Mouse (Mus musculus) liver, postnatal 0 days (tissue): ENCODE data around the gene Zfp871. TPM values are rescaled to one million over a fixed set of nuclear protein-coding genes. Genes with fewer than 3 reads are reported as not detected.

Experiments used
- ATAC-seq: fragments of 200-750 bp; cut with Nextera tagmentation; 2 replicates; pipeline ENCODE4 v1.8.0; 2017; ENCODE audit warnings: mild to moderate bottlenecking, moderate library complexity
- DNase-seq: peaks from one replicate; pipeline ENCODE4 v3.0.0-alpha.2; 2016
- H3K27ac ChIP-seq: fragments of 300-500 bp; sonication (generic); 2 replicates; pipeline ENCODE4 v1.5.1; 2014; ENCODE audit warnings: antibody characterized with exemption, moderate library complexity, mild to moderate bottlenecking, low read depth
- H3K27me3 ChIP-seq: fragments of 300-500 bp; sonication (generic); 2 replicates; pipeline ENCODE4 v1.6.1; 2014; ENCODE audit warnings: low read length, control low read depth, mixed read lengths; ENCODE audit not compliant: insufficient read depth
- H3K36me3 ChIP-seq: fragments of 300-500 bp; sonication (generic); replicated peaks from 2 replicates; pipeline ENCODE4 v1.6.1; 2014; ENCODE audit warnings: mild to moderate bottlenecking, control low read depth, low read length, moderate library complexity, mixed read lengths; ENCODE audit not compliant: insufficient read depth
- H3K4me1 ChIP-seq: fragments of 300-500 bp; sonication (generic); 2 replicates; pipeline ENCODE4 v1.6.1; 2014; ENCODE audit warnings: antibody characterized with exemption, mild to moderate bottlenecking, control low read depth; ENCODE audit not compliant: insufficient read depth
- H3K4me2 ChIP-seq: fragments of 300-500 bp; sonication (generic); 2 replicates; pipeline ENCODE4 v1.6.1; 2014; ENCODE audit warnings: low read depth, mild to moderate bottlenecking, low read length, moderate library complexity, mixed read lengths
- H3K4me3 ChIP-seq: fragments of 300-500 bp; sonication (generic); 2 replicates; pipeline ENCODE4 v1.5.1; 2014; ENCODE audit warnings: low read depth, low read length
- H3K9ac ChIP-seq: fragments of 300-500 bp; sonication (generic); replicated peaks from 2 replicates; pipeline ENCODE4 v1.6.1; 2014; ENCODE audit warnings: mild to moderate bottlenecking, moderate library complexity
- H3K9me3 ChIP-seq: fragments of 300-500 bp; sonication (generic); 2 replicates; pipeline ENCODE4 v1.6.1; 2016; ENCODE audit warnings: mild to moderate bottlenecking, control low read depth, low read length, mixed read lengths
- CTCF ChIP-seq: sonication (generic); IDR thresholded peaks from 2 replicates; pipeline ENCODE4 v1.5.1; 2016; ENCODE audit warnings: antibody characterized with exemption, low read depth
- EP300 ChIP-seq: IDR thresholded peaks from 2 replicates; pipeline ENCODE4 v1.6.1; 2016; ENCODE audit warnings: antibody characterized with exemption, low read depth, mild to moderate bottlenecking
- WGBS: fragments of 180-500 bp; shearing (Covaris S2); extraction: QIAGEN DNeasy Blood & Tissue Kit; methylation state at CpG from one replicate; pipeline ENCODE4 v1.1.7; 2014; ENCODE audit not compliant: insufficient replicate concordance; 5-methylcytosine and 5-hydroxymethylcytosine counted together
- polyA plus RNA-seq: library from polyadenylated mRNA; unstranded; fragments of >200 nt; fragmentation: Nextera tagmentation; extraction: Ambion mirVana; gene quantifications from 2 replicates; pipeline ENCODE4 v1.2.1, GENCODE M21; 2015

Zfp871 gene
- polyA plus RNA-seq, 1 experiment from 2014 or later = 11.0 TPM

DNA sequence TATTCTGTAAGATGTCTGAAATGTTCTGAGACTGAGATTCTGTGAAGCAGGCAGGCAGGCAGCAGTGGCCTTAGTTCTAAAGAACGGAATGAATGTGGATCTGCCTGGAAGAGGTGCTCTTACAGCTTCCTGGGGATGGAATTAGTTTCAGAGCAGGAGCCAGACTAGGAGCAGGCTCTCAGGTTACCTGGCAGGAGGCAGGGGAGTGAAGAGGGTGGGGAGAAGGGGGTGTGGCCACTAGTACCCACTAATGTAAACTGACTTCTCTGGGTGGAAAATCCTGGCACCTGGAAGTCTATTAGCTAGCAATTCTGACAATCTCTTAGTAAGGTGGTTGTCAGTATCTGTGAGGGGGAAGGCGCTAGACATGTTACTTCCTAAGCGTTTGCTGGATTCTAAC, 2.4 kb downstream of the Zfp871 start:
- ATAC-seq = no peak
- Histone ChIP-seq H3K27ac (no peak overlapping the region), H3K9me3 (no peaks in the 10 kb centered on the region), H3K27me3 (no peaks in the 10 kb centered on the region), H3K9ac (no peak overlapping the region), H3K36me3 (peaks cover 33% of the 10 kb centered on the region), H3K4me2 (no peak overlapping the region), H3K4me1 (peaks cover 18% of the 10 kb centered on the region), H3K4me3 (no peak overlapping the region)
- TF ChIP-seq CTCF (no peak), EP300 (no peak)
- DNase-seq = no peak
- 87% methylated on average over 3 of the region's 3 CpGs for WGBS

DNA sequence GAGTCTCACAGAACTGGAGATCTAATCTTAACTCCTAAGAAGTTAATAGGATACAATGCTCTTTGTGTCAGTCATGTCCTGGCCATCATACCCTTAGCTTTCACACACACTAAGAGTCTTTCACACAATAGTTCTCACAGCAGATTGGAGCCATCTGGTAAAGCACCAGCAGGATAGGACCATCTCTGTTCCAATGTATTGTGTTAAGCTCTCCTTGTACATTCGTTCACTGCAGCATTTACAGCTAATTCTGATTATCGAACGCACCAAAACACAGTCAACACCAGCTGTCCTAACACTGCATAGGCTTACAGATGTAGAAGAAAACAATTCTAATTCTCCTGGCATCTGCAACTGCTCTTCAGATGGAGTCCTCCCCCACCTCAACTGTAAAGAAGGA, 10.5 kb downstream of the Zfp871 start:
- H3K4me3 ChIP-seq = no peak overlapping the region
- 88% methylated on average over 3 of the region's 3 CpGs for WGBS

DNA sequence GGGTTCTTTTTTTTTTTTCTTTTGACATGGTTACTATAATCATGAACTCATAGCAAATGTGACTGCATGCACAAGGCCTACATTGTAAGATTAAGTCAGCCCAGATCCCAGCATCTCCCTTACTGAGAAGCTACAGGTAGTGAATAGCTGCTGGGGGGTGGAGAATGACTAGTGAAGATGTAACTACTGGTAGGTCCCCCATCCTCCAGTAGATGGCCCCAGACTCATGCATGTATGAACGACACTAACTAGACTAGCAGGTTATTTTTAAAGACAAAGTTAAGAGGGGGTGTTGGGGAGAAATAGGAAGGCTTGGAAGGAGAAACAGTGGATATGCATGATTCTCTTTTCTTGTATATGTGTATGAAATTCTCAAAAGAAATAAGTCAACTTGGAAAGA, 16.9 kb downstream of the Zfp871 start:
- no peak for DNase-seq
- WGBS = 62% methylated on average over 1 of the region's 1 CpGs

More for the DNA sequence above, 10.5 kb downstream of the Zfp871 start:
- ATAC-seq (no peak), DNase-seq (no peak)
- no peaks in the 10 kb centered on the region for H3K27me3 ChIP-seq
- H3K9ac ChIP-seq = no peak overlapping the region
- H3K36me3 ChIP-seq = peaks cover 55% of the 10 kb centered on the region
- H3K4me1 ChIP-seq = no peaks in the 10 kb centered on the region
- no peak overlapping the region for H3K27ac ChIP-seq
- no peak overlapping the region for H3K4me2 ChIP-seq
- no peaks in the 10 kb centered on the region for H3K9me3 ChIP-seq
- TF ChIP-seq EP300 (no peak), CTCF (no peak)

DNA sequence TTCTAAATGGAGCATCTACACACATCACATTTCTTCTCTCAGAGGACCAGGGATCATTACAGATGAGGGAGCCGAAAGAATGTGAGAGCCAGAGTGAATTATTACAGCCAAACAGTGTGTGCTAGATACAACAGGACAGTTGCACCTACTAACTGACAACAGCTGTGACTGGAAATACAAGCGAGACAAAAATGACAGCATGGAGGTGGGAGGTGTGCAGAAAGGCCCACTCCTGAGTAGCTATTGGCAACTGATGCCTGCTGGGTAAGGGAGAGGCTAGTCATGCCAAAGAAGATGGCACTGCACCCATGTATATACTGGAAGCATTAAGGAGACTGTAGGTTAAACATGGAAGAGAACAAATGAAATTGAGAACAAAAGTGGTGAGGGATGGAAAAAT, 21.7 kb downstream of the Zfp871 start:
- Histone ChIP-seq H3K27ac (no peak overlapping the region), H3K9me3 (no peaks in the 10 kb centered on the region), H3K4me2 (no peak overlapping the region), H3K9ac (no peak overlapping the region), H3K4me3 (no peak overlapping the region), H3K27me3 (no peaks in the 10 kb centered on the region), H3K4me1 (no peaks in the 10 kb centered on the region), H3K36me3 (peaks cover 45% of the 10 kb centered on the region)
- TF ChIP-seq EP300 = no peak
- no peak for TF ChIP-seq CTCF
- ATAC-seq = no peak
- 93% methylated on average over 2 of the region's 2 CpGs for WGBS
- no peak for DNase-seq

More for the DNA sequence above, 16.9 kb downstream of the Zfp871 start:
- Histone ChIP-seq H3K9me3 (no peaks in the 10 kb centered on the region), H3K4me2 (no peak overlapping the region), H3K27ac (no peak overlapping the region), H3K4me1 (no peaks in the 10 kb centered on the region), H3K27me3 (no peaks in the 10 kb centered on the region), H3K9ac (no peak overlapping the region), H3K36me3 (peaks cover 77% of the 10 kb centered on the region), H3K4me3 (no peak overlapping the region)
- no peak for ATAC-seq
- TF ChIP-seq CTCF (peak; percentile 52), EP300 (no peak)

DNA sequence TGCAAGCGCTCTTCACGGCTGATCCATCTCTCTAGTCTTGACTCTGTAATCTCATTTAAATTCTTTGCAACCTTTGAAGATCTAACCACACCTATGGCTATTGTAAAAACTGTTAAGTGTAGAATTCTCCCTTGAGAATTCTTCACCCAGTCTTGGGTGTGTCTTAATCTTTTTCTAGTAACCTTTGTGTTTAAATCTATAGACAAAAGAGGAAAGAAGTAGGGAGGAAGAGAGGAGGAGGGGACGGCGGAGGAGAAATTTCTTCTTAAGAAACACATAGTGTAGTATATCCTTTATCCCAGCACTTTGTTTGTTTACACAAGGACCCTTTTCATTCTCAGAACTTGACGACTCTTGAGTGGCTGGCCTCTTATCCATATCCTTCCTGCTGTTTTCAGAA, 30.8 kb downstream of the Zfp871 start:
- Histone ChIP-seq H3K9me3 (no peaks in the 10 kb centered on the region), H3K4me3 (no peak overlapping the region), H3K27ac (no peak overlapping the region), H3K36me3 (no peaks in the 10 kb centered on the region), H3K9ac (no peak overlapping the region), H3K27me3 (no peaks in the 10 kb centered on the region), H3K4me2 (no peak overlapping the region), H3K4me1 (no peaks in the 10 kb centered on the region)
- WGBS = 55% methylated on average over 5 of the region's 5 CpGs
- no peak for DNase-seq
- ATAC-seq = no peak
- TF ChIP-seq CTCF = no peak

DNA sequence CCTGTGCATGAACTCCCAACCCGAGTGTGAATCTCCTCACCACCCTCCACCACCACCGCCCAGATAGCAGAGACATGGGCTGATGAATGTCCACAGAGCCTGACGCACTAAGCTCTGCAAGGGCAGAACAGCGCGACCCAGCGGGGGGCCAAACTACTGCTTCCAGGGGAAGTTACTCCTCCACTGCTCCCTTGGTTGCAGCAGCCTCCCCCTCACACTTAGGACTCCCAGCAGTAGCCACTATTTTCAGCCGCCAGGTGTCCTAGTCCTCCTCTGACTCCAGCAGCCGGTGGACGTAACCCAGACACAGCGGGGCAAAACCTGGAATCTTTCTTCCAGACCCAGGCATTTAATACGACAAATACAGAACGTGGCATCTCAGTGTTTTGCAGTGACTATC, 34.5 kb downstream of the Zfp871 start:
- no peaks in the 10 kb centered on the region for H3K4me1 ChIP-seq
- no peak overlapping the region for H3K9ac ChIP-seq
- ATAC-seq (no peak), DNase-seq (peak; percentile 23)
- peak; percentile 37 for TF ChIP-seq CTCF
- TF ChIP-seq EP300 = no peak
- H3K9me3 ChIP-seq = no peaks in the 10 kb centered on the region
- H3K27me3 ChIP-seq = no peaks in the 10 kb centered on the region
- no peak overlapping the region for H3K4me3 ChIP-seq
- 24% methylated on average over 12 of the region's 12 CpGs for WGBS
- no peaks in the 10 kb centered on the region for H3K36me3 ChIP-seq
- no peak overlapping the region for H3K27ac ChIP-seq
- no peak overlapping the region for H3K4me2 ChIP-seq

DNA sequence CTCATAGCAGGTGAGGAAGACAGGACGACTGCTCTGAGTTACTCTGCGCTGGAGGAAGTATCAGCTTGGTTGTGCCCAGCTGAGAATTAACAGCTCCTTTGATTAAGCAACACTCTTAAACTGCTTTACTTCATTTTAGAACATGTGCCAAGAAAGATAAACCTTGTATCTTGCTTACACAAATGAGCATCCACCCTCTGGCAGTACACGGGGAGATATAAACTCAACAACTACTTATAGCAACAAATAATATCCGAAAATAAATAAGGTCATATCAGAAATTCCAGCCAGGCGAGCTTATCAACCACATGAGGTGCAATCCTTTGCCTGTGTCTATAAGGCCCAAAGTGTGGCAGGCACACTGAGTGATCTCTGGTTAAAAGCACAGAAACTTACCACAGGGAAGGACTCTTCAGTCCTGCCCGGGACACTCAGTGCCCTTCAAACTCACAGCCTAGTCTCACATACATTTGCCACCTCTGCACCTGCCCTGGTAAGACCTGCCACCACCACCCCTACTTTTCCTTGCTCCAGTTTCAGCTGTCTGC, 35.2 kb downstream of the Zfp871 start:
- no peak overlapping the region for H3K4me3 ChIP-seq
- WGBS = 45% methylated on average over 6 of the region's 6 CpGs

More for the DNA sequence above, 35.2 kb downstream of the Zfp871 start:
- Histone ChIP-seq H3K4me1 (no peaks in the 10 kb centered on the region), H3K27ac (no peak overlapping the region), H3K36me3 (no peaks in the 10 kb centered on the region), H3K4me2 (no peak overlapping the region), H3K9ac (no peak overlapping the region), H3K27me3 (no peaks in the 10 kb centered on the region), H3K9me3 (no peaks in the 10 kb centered on the region)
- no peak for ATAC-seq
- DNase-seq = no peak
- TF ChIP-seq CTCF (no peak), EP300 (peak; percentile 71; the same call in 1 of the 2 replicates)
